Mouse (Mus musculus): ENCODE results near the gene Tssc4. TPM values are rescaled to one million over a fixed set of nuclear protein-coding genes. Genes with fewer than 3 reads are reported as not detected.

Gene Tssc4
- polyA plus RNA-seq, 1 experiment from 2014 or later = 103 TPM

GRCm38 (mm10) chr7:143036787-143037186, 32.3 kb upstream of the Tssc4 start:
- no peak for ATAC-seq (replicated peaks)
- 80% methylated on average over 3 of the region's 3 CpGs for WGBS
- no peak overlapping the region for H3K27ac ChIP-seq (replicated peaks)
- H3K9ac ChIP-seq (replicated peaks) = no peak overlapping the region
- H3K4me3 ChIP-seq = no peak overlapping the region
- no peak overlapping the region for H3K4me2 ChIP-seq (replicated peaks)
- H3K27me3 ChIP-seq = no peaks in the 10 kb centered on the region
- no peaks in the 10 kb centered on the region for H3K4me1 ChIP-seq
- H3K9me3 ChIP-seq = no peaks in the 10 kb centered on the region
- 0 out of 2 replicates have a peak, but pooled peaks cover 7% of the 10 kb centered on the region for H3K36me3 ChIP-seq

GRCm38 (mm10) chr7:143037306-143037705, 31.7 kb upstream of the Tssc4 start:
- no peak overlapping the region for H3K27ac ChIP-seq (replicated peaks)
- H3K9ac ChIP-seq (replicated peaks) = no peak overlapping the region
- 0 out of 2 replicates have a peak, but pooled peaks cover 7% of the 10 kb centered on the region for H3K36me3 ChIP-seq
- H3K4me2 ChIP-seq (replicated peaks) = no peak overlapping the region
- H3K9me3 ChIP-seq = no peaks in the 10 kb centered on the region
- no peaks in the 10 kb centered on the region for H3K27me3 ChIP-seq
- WGBS = 95% methylated on average over 4 of the region's 4 CpGs
- H3K4me1 ChIP-seq = no peaks in the 10 kb centered on the region
- ATAC-seq (replicated peaks) = no peak
- no peak overlapping the region for H3K4me3 ChIP-seq

GRCm38 (mm10) chr7:143038174-143038931, 30.7 kb upstream of the Tssc4 start:
- 95% methylated on average over 3 of the region's 3 CpGs for WGBS
- H3K4me2 ChIP-seq (replicated peaks) = no peak overlapping the region
- no peaks in the 10 kb centered on the region for H3K27me3 ChIP-seq
- ATAC-seq (replicated peaks) = no peak
- 0 out of 2 replicates have a peak, but pooled peaks cover 5% of the 10 kb centered on the region for H3K36me3 ChIP-seq
- H3K9me3 ChIP-seq = no peaks in the 10 kb centered on the region
- H3K9ac ChIP-seq (replicated peaks) = no peak overlapping the region
- H3K4me3 ChIP-seq = no peak overlapping the region
- no peaks in the 10 kb centered on the region for H3K4me1 ChIP-seq
- no peak overlapping the region for H3K27ac ChIP-seq (replicated peaks)

GRCm38 (mm10) chr7:143040561-143040960, 28.5 kb upstream of the Tssc4 start:
- 90% methylated on average over 3 of the region's 3 CpGs for WGBS
- Histone ChIP-seq H3K4me3 (no peak overlapping the region), H3K27me3 (no peaks in the 10 kb centered on the region), H3K27ac (replicated peaks) (no peak overlapping the region), H3K36me3 (no peaks in the 10 kb centered on the region), H3K9me3 (no peaks in the 10 kb centered on the region), H3K9ac (replicated peaks) (no peak overlapping the region), H3K4me2 (replicated peaks) (no peak overlapping the region), H3K4me1 (no peaks in the 10 kb centered on the region)
- ATAC-seq (replicated peaks) = no peak

- no peak overlapping the region for H3K4me2 ChIP-seq (replicated peaks)
- 84% methylated on average over 3 of the region's 3 CpGs for WGBS
- H3K27ac ChIP-seq (replicated peaks) = no peak overlapping the region
- no peaks in the 10 kb centered on the region for H3K9me3 ChIP-seq
- H3K9ac ChIP-seq (replicated peaks) = no peak overlapping the region
- no peaks in the 10 kb centered on the region for H3K27me3 ChIP-seq
- no peaks in the 10 kb centered on the region for H3K4me1 ChIP-seq
- H3K36me3 ChIP-seq = no peaks in the 10 kb centered on the region
- H3K4me3 ChIP-seq = no peak overlapping the region
- ATAC-seq (replicated peaks) = no peak
Observed at GRCm38 (mm10) chr7:143041138-143041822, 27.8 kb upstream of the Tssc4 start.

- WGBS = 77% methylated on average over 3 of the region's 3 CpGs
- no peaks in the 10 kb centered on the region for H3K4me1 ChIP-seq
Observed at GRCm38 (mm10) chr7:143042089-143042488, 27.0 kb upstream of the Tssc4 start.

GRCm38 (mm10) chr7:143042897-143043300, 26.1 kb upstream of the Tssc4 start:
- Histone ChIP-seq H3K4me1 (no peaks in the 10 kb centered on the region), H3K27me3 (no peaks in the 10 kb centered on the region), H3K27ac (replicated peaks) (no peak overlapping the region), H3K4me2 (replicated peaks) (no peak overlapping the region), H3K36me3 (no peaks in the 10 kb centered on the region), H3K4me3 (no peak overlapping the region), H3K9ac (replicated peaks) (no peak overlapping the region), H3K9me3 (no peaks in the 10 kb centered on the region)
- WGBS = 87% methylated on average over 3 of the region's 3 CpGs
- no peak for ATAC-seq (replicated peaks)

More at GRCm38 (mm10) chr7:143042089-143042488, 27.0 kb upstream of the Tssc4 start:
- Histone ChIP-seq H3K9ac (replicated peaks) (no peak overlapping the region), H3K27me3 (no peaks in the 10 kb centered on the region), H3K4me3 (no peak overlapping the region), H3K9me3 (no peaks in the 10 kb centered on the region), H3K27ac (replicated peaks) (no peak overlapping the region), H3K4me2 (replicated peaks) (no peak overlapping the region), H3K36me3 (no peaks in the 10 kb centered on the region)
- no peak for ATAC-seq (replicated peaks)

GRCm38 (mm10) chr7:143044049-143044825, 24.8 kb upstream of the Tssc4 start:
- no peak overlapping the region for H3K4me3 ChIP-seq
- H3K27ac ChIP-seq (replicated peaks) = no peak overlapping the region
- no peak overlapping the region for H3K9ac ChIP-seq (replicated peaks)
- WGBS = 93% methylated on average over 2 of the region's 2 CpGs
- no peaks in the 10 kb centered on the region for H3K9me3 ChIP-seq
- H3K4me1 ChIP-seq = no peaks in the 10 kb centered on the region
- H3K36me3 ChIP-seq = no peaks in the 10 kb centered on the region
- H3K27me3 ChIP-seq = no peaks in the 10 kb centered on the region
- no peak overlapping the region for H3K4me2 ChIP-seq (replicated peaks)
- no peak for ATAC-seq (replicated peaks)

- Histone ChIP-seq H3K4me2 (replicated peaks) (no peak overlapping the region), H3K27me3 (no peaks in the 10 kb centered on the region), H3K9me3 (no peaks in the 10 kb centered on the region), H3K9ac (replicated peaks) (no peak overlapping the region), H3K4me1 (no peaks in the 10 kb centered on the region), H3K36me3 (no peaks in the 10 kb centered on the region), H3K27ac (replicated peaks) (no peak overlapping the region), H3K4me3 (no peak overlapping the region)
- no peak for ATAC-seq (replicated peaks)
Observed at GRCm38 (mm10) chr7:143044826-143045206, 24.2 kb upstream of the Tssc4 start.

GRCm38 (mm10) chr7:143046358-143046757, 22.7 kb upstream of the Tssc4 start:
- Histone ChIP-seq H3K4me2 (replicated peaks) (no peak overlapping the region), H3K9me3 (no peaks in the 10 kb centered on the region), H3K4me1 (no peaks in the 10 kb centered on the region), H3K27ac (replicated peaks) (no peak overlapping the region), H3K9ac (replicated peaks) (no peak overlapping the region), H3K36me3 (no peaks in the 10 kb centered on the region), H3K4me3 (no peak overlapping the region), H3K27me3 (no peaks in the 10 kb centered on the region)
- WGBS = 77% methylated on average over 7 of the region's 7 CpGs
- ATAC-seq (replicated peaks) = no peak

GRCm38 (mm10) chr7:143049331-143049730, 19.7 kb upstream of the Tssc4 start:
- H3K9ac ChIP-seq (replicated peaks) = no peak overlapping the region
- no peak overlapping the region for H3K4me2 ChIP-seq (replicated peaks)
- no peaks in the 10 kb centered on the region for H3K36me3 ChIP-seq
- no peak overlapping the region for H3K27ac ChIP-seq (replicated peaks)
- H3K4me1 ChIP-seq = peaks cover 14% of the 10 kb centered on the region
- no peak overlapping the region for H3K4me3 ChIP-seq
- WGBS = 80% methylated on average over 3 of the region's 3 CpGs
- ATAC-seq (replicated peaks) = no peak
- H3K27me3 ChIP-seq = no peaks in the 10 kb centered on the region
- H3K9me3 ChIP-seq = no peaks in the 10 kb centered on the region
